Mouse (Mus musculus) small intestine, adult 2 months (tissue): ENCODE results near the gene Sds.

ENCODE experiments used
- CTCF ChIP-seq: fragments of 200-500 bp; IDR thresholded peaks from 2 replicates; pipeline ENCODE4 v1.5.1; 2012; ENCODE audit warnings: low read depth, mild to moderate bottlenecking, control low read depth, inconsistent platforms, low read length, moderate library complexity, mixed read lengths; ENCODE audit not compliant: insufficient replicate concordance, insufficient read length; ENCODE audit errors: extremely low read depth
- POLR2A ChIP-seq: fragments of 200-500 bp; IDR thresholded peaks from 2 replicates; pipeline ENCODE4 v1.6.1; 2012; ENCODE audit warnings: low read depth, mild to moderate bottlenecking, control low read depth, inconsistent platforms, low read length, moderate library complexity

GRCm38 (mm10) chr5:120431649-120432485, 44.5 kb upstream of the Sds start, which contains the start of gene Lhx5:
- TF ChIP-seq POLR2A (no peak), CTCF (no peak)
